Mouse (Mus musculus) stomach, postnatal 0 days (tissue): ENCODE measurements around the gene Pigw. TPM values are rescaled to one million over a fixed set of nuclear protein-coding genes. Genes with fewer than 3 reads are reported as not detected.

Experiments
- ATAC-seq: fragments of 200-750 bp; cut with Nextera tagmentation; 2 replicates; pipeline ENCODE4 v1.8.0; 2017; ENCODE audit not compliant: low FRiP score, low TSS enrichment
- DNase-seq: peaks from one replicate; pipeline ENCODE4 v3.0.0-alpha.2; 2016; ENCODE audit warnings: low spot score
- H3K27ac ChIP-seq: fragments of 300-500 bp; sonication (generic); replicated peaks from 2 replicates; pipeline ENCODE4 v1.5.1; 2014; ENCODE audit warnings: mild to moderate bottlenecking, control low read depth
- H3K27me3 ChIP-seq: fragments of 300-500 bp; sonication (generic); 2 replicates; pipeline ENCODE4 v1.6.1; 2014; ENCODE audit warnings: low read length; ENCODE audit not compliant: control insufficient read depth, insufficient read depth
- H3K36me3 ChIP-seq: fragments of 300-500 bp; sonication (generic); 2 replicates; pipeline ENCODE4 v1.6.1; 2014; ENCODE audit warnings: low read length, mixed read lengths; ENCODE audit not compliant: control insufficient read depth, insufficient read depth
- H3K4me1 ChIP-seq: fragments of 300-500 bp; sonication (generic); replicated peaks from 2 replicates; pipeline ENCODE4 v1.6.1; 2014; ENCODE audit warnings: antibody characterized with exemption; ENCODE audit not compliant: control insufficient read depth, insufficient read depth
- H3K4me2 ChIP-seq: fragments of 300-500 bp; sonication (generic); replicated peaks from 2 replicates; pipeline ENCODE4 v1.6.1; 2014; ENCODE audit warnings: low read depth, mild to moderate bottlenecking, control low read depth, moderate library complexity
- H3K4me3 ChIP-seq: fragments of 300-500 bp; sonication (generic); 2 replicates; pipeline ENCODE4 v1.5.1; 2014; ENCODE audit warnings: low read depth, low read length, control low read depth
- H3K9ac ChIP-seq: fragments of 300-500 bp; sonication (generic); 2 replicates; pipeline ENCODE4 v1.6.1; 2014; ENCODE audit warnings: mild to moderate bottlenecking, low read length, control low read depth, mixed read lengths
- H3K9me3 ChIP-seq: fragments of 300-500 bp; sonication (generic); 2 replicates; pipeline ENCODE4 v1.6.1; 2016; ENCODE audit warnings: low read length; ENCODE audit not compliant: control insufficient read depth
- CTCF ChIP-seq: IDR thresholded peaks from 2 replicates; pipeline ENCODE4 v1.5.1; 2016; ENCODE audit warnings: antibody characterized with exemption, low read depth, mild to moderate bottlenecking, moderate library complexity
- EP300 ChIP-seq: optimal IDR thresholded peaks from 2 replicates; pipeline ENCODE3; 2016; ENCODE audit warnings: antibody characterized with exemption
- WGBS: fragments of 180-500 bp; shearing (Covaris S2); extraction: QIAGEN DNeasy Blood & Tissue Kit; methylation state at CpG from one replicate; pipeline ENCODE4 v1.1.7; 2014; 5-methylcytosine and 5-hydroxymethylcytosine counted together
- polyA plus RNA-seq: library from polyadenylated mRNA; unstranded; fragments of >200 nt; fragmentation: Nextera tagmentation; extraction: Ambion mirVana; gene quantifications from 2 replicates; pipeline ENCODE4 v1.2.1, GENCODE M21; 2015

Pigw gene
- polyA plus RNA-seq: 1.8 and 2.4 TPM in 2 replicates

- under 1% methylated on average over 70 of the region's 81 CpGs for WGBS
- no peak; the same call in 1 of the 2 replicates for TF ChIP-seq CTCF
- no peak for TF ChIP-seq EP300
- ATAC-seq (peak; percentile 95), DNase-seq (peak; percentile 89)
- no peaks in the 10 kb centered on the region; the same call in none of the 2 replicates for H3K4me1 ChIP-seq
- peak within 1 kb of the TSS; percentile 93 for H3K4me2 ChIP-seq
- no peaks in the 10 kb centered on the region for H3K9me3 ChIP-seq
- H3K9ac ChIP-seq: peak within 1 kb of the TSS; percentile 81
- peak within 1 kb of the TSS; percentile 84 for H3K4me3 ChIP-seq
- H3K27ac ChIP-seq: peak within 1 kb of the TSS; percentile 92
- H3K27me3 ChIP-seq: no peaks in the 10 kb centered on the region
- H3K36me3 ChIP-seq: peaks cover 4% of the 10 kb centered on the region; the same call in 1 of the 2 replicates
Measured at GRCm38 (mm10) chr11:84879772-84880464, at the start of gene Pigw, which contains the start of gene Myo19. Gene Pigw (minus strand): TSS chr11:84880285. Gene Myo19 (plus strand): TSS chr11:84880148.

DNA sequence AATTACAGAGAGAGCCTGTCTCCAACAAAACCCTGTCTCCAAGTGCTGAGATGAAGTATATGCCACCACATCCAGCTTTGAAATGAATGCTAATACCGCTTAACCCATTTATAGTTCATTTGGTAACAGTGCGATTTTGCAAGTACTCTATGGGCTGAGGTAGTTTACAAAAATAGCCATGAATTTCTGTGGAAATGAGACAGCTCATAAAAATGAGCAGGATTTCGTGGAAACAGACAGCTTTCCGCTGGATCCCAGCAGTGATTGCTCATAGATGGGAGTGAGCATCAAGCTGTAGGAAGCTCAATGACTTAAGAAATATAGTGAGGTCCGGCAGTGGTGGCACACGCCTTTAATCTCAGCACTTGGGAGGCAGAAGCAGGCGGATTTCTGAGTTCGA is 40.9 kb upstream of the Pigw start:
- H3K4me2 ChIP-seq: no peak overlapping the region
- no peak for TF ChIP-seq EP300
- TF ChIP-seq CTCF: no peak
- H3K4me1 ChIP-seq: no peaks in the 10 kb centered on the region
- H3K27ac ChIP-seq: no peak overlapping the region
- no peak for ATAC-seq
- WGBS: 85% methylated on average over 8 of the region's 8 CpGs
- no peaks in the 10 kb centered on the region for H3K36me3 ChIP-seq
- no peak for DNase-seq
- no peaks in the 10 kb centered on the region for H3K27me3 ChIP-seq
- no peak overlapping the region for H3K9ac ChIP-seq
- no peak overlapping the region for H3K4me3 ChIP-seq
- H3K9me3 ChIP-seq: no peaks in the 10 kb centered on the region

DNA sequence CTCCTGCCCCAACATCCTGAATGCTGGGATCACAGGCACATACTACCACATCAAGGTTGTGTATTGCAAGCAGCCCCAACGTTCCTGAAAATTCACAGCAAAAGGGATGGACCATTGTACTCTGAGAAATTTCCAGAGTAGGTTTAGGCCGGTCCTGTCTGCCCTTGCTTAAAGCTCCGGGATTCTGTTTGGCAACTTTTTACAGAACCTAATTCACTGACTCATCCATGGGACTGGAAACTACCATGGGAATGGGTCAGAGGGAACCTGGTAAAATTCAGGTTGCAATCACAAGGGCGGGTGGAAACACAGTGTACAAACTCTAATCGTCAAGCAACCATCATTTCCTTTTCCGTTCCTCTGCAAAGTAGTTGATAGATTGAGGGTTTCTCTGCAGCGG is 39.9 kb upstream of the Pigw start:
- H3K27me3 ChIP-seq: no peaks in the 10 kb centered on the region
- no peak overlapping the region for H3K4me2 ChIP-seq
- no peak for DNase-seq
- H3K4me3 ChIP-seq: no peak overlapping the region
- H3K9ac ChIP-seq: no peak overlapping the region
- H3K27ac ChIP-seq: no peak overlapping the region
- H3K4me1 ChIP-seq: no peaks in the 10 kb centered on the region
- no peaks in the 10 kb centered on the region for H3K9me3 ChIP-seq
- no peak for TF ChIP-seq CTCF
- TF ChIP-seq EP300: no peak
- 61% methylated on average over 7 of the region's 7 CpGs for WGBS
- no peaks in the 10 kb centered on the region for H3K36me3 ChIP-seq
- no peak for ATAC-seq

DNA sequence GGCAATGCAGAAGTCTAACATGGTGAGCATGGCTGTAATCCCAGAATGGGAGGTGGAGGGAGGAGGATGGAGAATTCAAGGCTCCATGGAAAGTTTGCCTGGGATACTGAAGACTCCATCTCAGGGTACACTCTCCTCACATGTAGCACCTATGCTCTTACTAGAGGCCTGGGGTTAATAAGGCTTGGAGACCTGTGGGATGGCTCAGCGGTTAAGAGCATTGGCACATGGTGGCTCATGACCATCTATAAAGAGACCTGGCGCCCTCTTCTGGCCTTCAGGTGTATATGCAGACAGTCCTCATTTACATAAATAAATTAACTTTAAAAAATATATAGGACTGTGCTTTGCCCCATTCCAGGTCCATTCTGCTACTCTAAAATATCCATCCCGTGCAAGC is 39.2 kb upstream of the Pigw start:
- peak; percentile 68 for TF ChIP-seq CTCF
- TF ChIP-seq EP300: no peak
- H3K4me2 ChIP-seq: no peak overlapping the region
- ATAC-seq: no peak
- no peak overlapping the region for H3K9ac ChIP-seq
- WGBS: 43% methylated on average over 3 of the region's 3 CpGs
- DNase-seq: peak; percentile 34
- no peaks in the 10 kb centered on the region for H3K9me3 ChIP-seq
- no peak overlapping the region for H3K4me3 ChIP-seq
- H3K36me3 ChIP-seq: no peaks in the 10 kb centered on the region
- no peaks in the 10 kb centered on the region for H3K4me1 ChIP-seq
- H3K27ac ChIP-seq: no peak overlapping the region
- no peaks in the 10 kb centered on the region for H3K27me3 ChIP-seq

- TF ChIP-seq CTCF (peak; percentile 97), EP300 (no peak)
- Histone ChIP-seq H3K9me3 (no peaks in the 10 kb centered on the region), H3K4me2 (peak overlapping the region; percentile 32; the same call in 1 of the 2 replicates), H3K9ac (no peak overlapping the region), H3K27me3 (no peaks in the 10 kb centered on the region), H3K4me3 (no peak overlapping the region), H3K27ac (no peak overlapping the region), H3K36me3 (0 out of 2 replicates have a peak, but pooled peaks cover under 1% of the 10 kb centered on the region), H3K4me1 (no peaks in the 10 kb centered on the region)
- DNase-seq (peak; percentile 90), ATAC-seq (peak; percentile 81; the same call in 1 of the 2 replicates)
- 3% methylated on average over 16 of the region's 16 CpGs for WGBS
Measured at GRCm38 (mm10) chr11:84918425-84918824, 38.3 kb upstream of the Pigw start.

DNA sequence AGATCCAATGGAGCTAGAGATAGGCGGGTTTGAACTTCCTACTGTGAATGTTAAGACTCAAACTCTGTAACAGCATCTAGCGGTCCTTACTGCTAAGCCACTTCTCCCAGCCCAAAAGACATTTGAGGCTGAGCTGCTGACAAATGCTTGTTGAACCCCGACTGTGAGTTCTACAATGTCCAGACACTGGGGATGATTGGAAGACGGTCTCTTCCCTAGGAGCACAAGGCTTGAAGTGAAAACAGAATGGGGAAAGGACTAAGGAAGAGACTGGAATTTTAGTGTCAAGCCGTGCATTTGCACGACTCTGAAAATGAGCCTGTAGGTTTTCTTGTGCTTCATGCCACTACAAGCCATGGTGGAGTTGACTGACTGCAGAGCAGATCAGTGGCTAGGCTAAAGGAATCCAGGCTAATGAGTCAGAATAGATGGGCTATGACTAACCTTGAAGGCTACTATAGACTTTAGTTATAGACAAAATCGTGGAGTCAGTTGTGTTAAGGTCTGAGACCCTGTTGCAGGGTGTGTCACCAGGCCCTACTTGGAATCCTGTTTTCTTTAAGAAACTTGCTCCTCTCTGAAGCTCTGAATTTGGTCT is 36.7 kb upstream of the Pigw start:
- H3K9ac ChIP-seq: 0 out of 2 replicates have a peak overlapping the region, but pooled peaks have one; percentile 27

More for the DNA sequence above, 36.7 kb upstream of the Pigw start:
- Histone ChIP-seq H3K27ac (no peak overlapping the region), H3K27me3 (no peaks in the 10 kb centered on the region), H3K4me2 (peak overlapping the region; percentile 87), H3K9me3 (no peaks in the 10 kb centered on the region), H3K4me1 (no peaks in the 10 kb centered on the region), H3K36me3 (0 out of 2 replicates have a peak, but pooled peaks cover 3% of the 10 kb centered on the region), H3K4me3 (peak overlapping the region; percentile 75)
- TF ChIP-seq EP300: no peak
- TF ChIP-seq CTCF: no peak
- 56% methylated on average over 7 of the region's 7 CpGs for WGBS
- no peak for ATAC-seq
- no peak for DNase-seq
